Mouse (Mus musculus): Measurements from ENCODE around the gene Sertad4. TPM values are rescaled to one million over a fixed set of nuclear protein-coding genes. Genes with fewer than 3 reads are reported as not detected.

Sertad4 gene
- polyA plus RNA-seq, 1 experiment: 1.3 TPM

DNA sequence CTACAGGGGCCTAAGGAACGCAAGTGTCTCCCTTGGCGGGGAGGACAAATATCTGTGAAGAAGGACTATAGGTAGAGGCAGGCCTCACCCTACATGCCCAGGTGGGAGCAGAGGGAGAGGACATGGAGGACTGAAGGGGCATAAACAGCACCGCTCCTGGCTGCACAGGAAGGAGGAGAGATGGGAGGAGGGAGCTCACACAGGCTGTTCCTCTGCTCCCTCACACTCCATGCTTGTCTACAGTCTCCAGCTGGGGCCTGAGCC, 58.6 kb downstream of the Sertad4 start:
- Histone ChIP-seq H3K4me1 (ENCODE audit: control insufficient read depth, insufficient read depth, low read length) (peaks cover 8% of the 10 kb centered on the region), H3K4me3 (ENCODE audit: control insufficient read depth, low read depth, low read length) (no peak overlapping the region), H3K36me3 (ENCODE audit: control insufficient read depth, insufficient read depth, low read length) (no peaks in the 10 kb centered on the region), H3K27ac (ENCODE audit: control insufficient read depth, insufficient read depth, low read depth, low read length) (no peak overlapping the region), H3K27me3 (ENCODE audit: control insufficient read depth, insufficient read depth, low read length) (no peaks in the 10 kb centered on the region)
- no peak for TF ChIP-seq CTCF (IDR thresholded peaks at IDR 0.05; ENCODE audit: control insufficient read depth, insufficient read depth, insufficient replicate concordance, low read depth, low read length)
- TF ChIP-seq POLR2A (IDR thresholded peaks at IDR 0.05; ENCODE audit: control insufficient read depth, low read depth, low read length): no peak

DNA sequence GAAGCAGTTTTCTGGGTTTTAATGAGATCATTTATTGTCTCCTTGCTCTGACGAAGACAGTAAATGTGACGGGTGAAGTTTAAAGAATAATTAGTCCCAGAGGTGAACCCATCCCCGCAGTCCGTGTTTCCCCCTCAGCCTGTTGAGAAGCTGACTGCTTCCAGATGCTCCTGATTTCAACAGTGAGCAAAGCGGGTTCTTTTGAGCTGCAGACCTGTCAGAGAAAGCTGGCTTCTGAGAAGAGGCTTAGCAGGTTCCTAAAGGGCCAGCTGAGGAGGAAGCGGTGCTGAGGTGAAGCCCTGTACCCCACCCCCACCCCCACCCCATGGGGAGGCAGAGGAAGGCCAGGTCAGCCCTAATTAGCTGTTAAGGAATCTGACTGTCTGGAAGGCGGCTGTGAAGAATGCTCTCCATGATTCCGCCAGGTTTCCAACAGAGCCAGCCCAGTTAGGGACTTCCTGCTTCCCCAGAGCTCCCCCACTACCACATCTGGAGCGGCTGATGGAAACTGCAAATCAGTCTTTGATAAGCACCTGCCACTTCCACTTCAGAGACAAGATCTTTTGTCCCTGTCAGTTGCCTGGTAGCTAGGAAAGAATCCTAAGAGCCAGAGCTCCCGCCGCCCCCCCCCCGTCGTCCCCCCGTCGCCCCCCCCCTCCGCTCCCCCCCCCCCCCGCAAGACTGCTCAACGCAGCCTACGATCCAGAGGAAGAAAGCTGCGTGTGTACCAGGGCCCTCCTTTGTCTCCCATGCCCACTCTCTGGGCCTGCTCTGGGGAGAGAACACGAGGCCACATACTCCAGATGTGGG, 59.1 kb downstream of the Sertad4 start:
- H3K36me3 ChIP-seq (ENCODE audit: control insufficient read depth, insufficient read depth, low read length): no peaks in the 10 kb centered on the region
- no peaks in the 10 kb centered on the region for H3K27me3 ChIP-seq (ENCODE audit: control insufficient read depth, insufficient read depth, low read length)
- H3K4me1 ChIP-seq (ENCODE audit: control insufficient read depth, insufficient read depth, low read length): peaks cover 8% of the 10 kb centered on the region
- H3K4me3 ChIP-seq (ENCODE audit: control insufficient read depth, low read depth, low read length): no peak overlapping the region
- no peak for TF ChIP-seq POLR2A (IDR thresholded peaks at IDR 0.05; ENCODE audit: control insufficient read depth, low read depth, low read length)
- TF ChIP-seq CTCF (IDR thresholded peaks at IDR 0.05; ENCODE audit: control insufficient read depth, insufficient read depth, insufficient replicate concordance, low read depth, low read length): no peak
- no peak overlapping the region for H3K27ac ChIP-seq (ENCODE audit: control insufficient read depth, insufficient read depth, low read depth, low read length)

DNA sequence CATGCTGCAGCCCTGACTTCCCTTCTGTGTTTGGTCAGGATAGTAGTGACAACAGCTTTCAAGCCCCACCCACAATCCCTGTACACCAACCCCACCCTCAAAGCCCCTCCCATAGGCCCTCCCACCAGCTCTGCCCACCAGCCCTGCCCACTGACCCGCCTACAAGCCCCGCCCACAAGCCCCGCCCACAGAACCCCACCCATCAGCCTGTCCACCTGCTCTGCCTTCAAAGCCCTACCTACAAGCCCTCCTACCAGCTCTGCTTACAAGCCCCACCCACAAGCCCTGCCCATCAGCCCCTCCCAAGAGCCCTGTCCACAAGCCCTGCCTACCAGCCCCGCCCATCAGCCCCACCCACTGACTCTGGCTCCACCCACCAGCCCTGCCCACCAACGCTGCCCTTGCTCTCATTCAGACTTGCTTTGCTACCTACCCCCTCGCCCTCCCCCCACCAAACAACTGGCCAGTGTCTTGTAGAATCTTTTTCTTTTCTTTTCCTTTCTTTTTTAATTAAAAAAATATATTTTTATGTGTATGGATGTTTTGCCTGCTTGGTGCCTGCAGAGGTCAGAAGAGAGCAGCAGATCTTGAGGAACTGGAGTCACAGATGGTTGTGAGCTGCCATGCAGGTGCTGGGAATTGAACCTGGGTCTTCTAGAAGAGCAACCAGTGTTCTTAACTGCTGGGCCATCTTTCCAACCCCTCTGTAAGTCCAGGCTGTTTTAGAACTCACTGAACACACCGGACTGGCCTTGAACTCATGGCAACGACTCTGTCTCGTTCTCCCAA, 60.4 kb downstream of the Sertad4 start:
- no peak overlapping the region for H3K27ac ChIP-seq (ENCODE audit: control insufficient read depth, insufficient read depth, low read depth, low read length)
- H3K4me1 ChIP-seq (ENCODE audit: control insufficient read depth, insufficient read depth, low read length): peaks cover 8% of the 10 kb centered on the region
- H3K36me3 ChIP-seq (ENCODE audit: control insufficient read depth, insufficient read depth, low read length): no peaks in the 10 kb centered on the region
- H3K27me3 ChIP-seq (ENCODE audit: control insufficient read depth, insufficient read depth, low read length): no peaks in the 10 kb centered on the region
- no peak overlapping the region for H3K4me3 ChIP-seq (ENCODE audit: control insufficient read depth, low read depth, low read length)
- TF ChIP-seq POLR2A (IDR thresholded peaks at IDR 0.05; ENCODE audit: control insufficient read depth, low read depth, low read length) (no peak), CTCF (IDR thresholded peaks at IDR 0.05; ENCODE audit: control insufficient read depth, insufficient read depth, insufficient replicate concordance, low read depth, low read length) (no peak)

Other genes starting within 250 kb of the Sertad4 start
- gene Hhat, start 84.5 kb downstream of the Sertad4 start, polyA plus RNA-seq (2012; rRNA removed): 4.0 and 4.4 TPM in 2 replicates
- 0.60 and 0.86 TPM in 2 replicates for gene Syt14, start 180.0 kb upstream of the Sertad4 start, polyA plus RNA-seq (2012; rRNA removed)